ENCODE assay signal across 10 mouse cellular contexts in genomic region chr11:113262062-113262461, GRCm38 (mm10).
DNase-seq lines count a peak whose midpoint lies in the region; ATAC-seq and TF ChIP-seq lines count a peak whose summit lies in the region.
"Had no signal": no experiment of that assay in that cellular context is flagged by ENCODE, and none has a peak within 500 bp of the region (broad histone marks: within the 10 kb centered on the region; RNA-seq: fewer than 3 reads in every experiment).

No protein-coding gene starts in this region.

- H3K27ac ChIP-seq in midbrain, embryonic 13.5 days, result 0 out of 2 replicates have a peak overlapping the region, but pooled peaks have one; percentile 47
- H3K27ac ChIP-seq in midbrain, embryonic 15.5 days, result no peak overlapping the region
- peak overlapping the region; percentile 86 for H3K27ac ChIP-seq in embryonic facial prominence, embryonic 13.5 days
- H3K27ac ChIP-seq in forebrain, embryonic 15.5 days (replicated peaks), result peak overlapping the region; percentile 62
- 0 out of 2 replicates have a peak overlapping the region, but pooled peaks have one; percentile 16 for H3K27ac ChIP-seq in neural tube, embryonic 14.5 days (ENCODE audit: low read depth, low read length)
- no peak overlapping the region for H3K27ac ChIP-seq in lung, postnatal 0 days (ENCODE audit: low read length)

- no peak overlapping the region for H3K4me3 ChIP-seq in midbrain, embryonic 13.5 days (replicated peaks)
- H3K4me3 ChIP-seq in midbrain, embryonic 15.5 days, result no peak overlapping the region
- no peak overlapping the region for H3K4me3 ChIP-seq in embryonic facial prominence, embryonic 13.5 days
- no peak overlapping the region for H3K4me3 ChIP-seq in forebrain, embryonic 15.5 days
- H3K4me3 ChIP-seq in neural tube, embryonic 14.5 days (ENCODE audit: low read depth, low read length), result no peak overlapping the region
- H3K4me3 ChIP-seq in lung, postnatal 0 days (ENCODE audit: low read depth, low read length), result no peak overlapping the region

- DNase-seq in lung, postnatal 0 days (ENCODE audit: low spot score), result no peak
- no peak for DNase-seq in frontal cortex, postnatal 14 days (ENCODE audit: low spot score in 2 of 2)
- DNase-seq: cerebellum, adult 9-11 months; kidney, postnatal 25 days; right cerebral cortex, adult 18-20 months had no signal

- TF ChIP-seq EP300 in lung, postnatal 0 days (IDR thresholded peaks at IDR 0.05), result no peak

- no peak overlapping the region for H3K9ac ChIP-seq in midbrain, embryonic 13.5 days (replicated peaks)
- H3K9ac ChIP-seq in midbrain, embryonic 15.5 days, result no peak overlapping the region
- 0 out of 2 replicates have a peak overlapping the region, but pooled peaks have one; percentile 16 for H3K9ac ChIP-seq in embryonic facial prominence, embryonic 13.5 days
- H3K9ac ChIP-seq in forebrain, embryonic 15.5 days (replicated peaks), result no peak overlapping the region
- H3K9ac ChIP-seq in neural tube, embryonic 14.5 days (replicated peaks; ENCODE audit: low read depth, low read length), result no peak overlapping the region
- H3K9ac ChIP-seq in lung, postnatal 0 days (replicated peaks; ENCODE audit: low read depth), result no peak overlapping the region

- peaks cover 24% of the 10 kb centered on the region for H3K4me1 ChIP-seq in midbrain, embryonic 13.5 days (replicated peaks)
- peaks cover 10% of the 10 kb centered on the region for H3K4me1 ChIP-seq in midbrain, embryonic 15.5 days
- H3K4me1 ChIP-seq in embryonic facial prominence, embryonic 13.5 days, result peaks cover 48% of the 10 kb centered on the region
- peaks cover 34% of the 10 kb centered on the region for H3K4me1 ChIP-seq in forebrain, embryonic 15.5 days
- H3K4me1 ChIP-seq in neural tube, embryonic 14.5 days (ENCODE audit: control insufficient read depth, insufficient read depth, low read length), result peaks cover 7% of the 10 kb centered on the region; the same call in 1 of the 2 replicates
- no peaks in the 10 kb centered on the region for H3K4me1 ChIP-seq in lung, postnatal 0 days (ENCODE audit: insufficient read depth, low read depth, low read length)

- no peaks in the 10 kb centered on the region for H3K36me3 ChIP-seq in midbrain, embryonic 13.5 days
- H3K36me3 ChIP-seq in midbrain, embryonic 15.5 days (replicated peaks), result no peaks in the 10 kb centered on the region
- H3K36me3 ChIP-seq in embryonic facial prominence, embryonic 13.5 days, result no peaks in the 10 kb centered on the region
- no peaks in the 10 kb centered on the region for H3K36me3 ChIP-seq in forebrain, embryonic 15.5 days
- H3K36me3 ChIP-seq in neural tube, embryonic 14.5 days (ENCODE audit: control insufficient read depth, insufficient read depth, low read length), result no peaks in the 10 kb centered on the region
- no peaks in the 10 kb centered on the region for H3K36me3 ChIP-seq in lung, postnatal 0 days (ENCODE audit: insufficient read depth, low read length)

- TF ChIP-seq CTCF in lung, postnatal 0 days (IDR thresholded peaks at IDR 0.05), result no peak

- H3K9me3 ChIP-seq in midbrain, embryonic 13.5 days, result no peaks in the 10 kb centered on the region
- no peaks in the 10 kb centered on the region for H3K9me3 ChIP-seq in midbrain, embryonic 15.5 days
- no peaks in the 10 kb centered on the region for H3K9me3 ChIP-seq in embryonic facial prominence, embryonic 13.5 days
- H3K9me3 ChIP-seq in forebrain, embryonic 15.5 days, result no peaks in the 10 kb centered on the region
- H3K9me3 ChIP-seq in neural tube, embryonic 14.5 days (ENCODE audit: control insufficient read depth, low read length), result no peaks in the 10 kb centered on the region
- H3K9me3 ChIP-seq in lung, postnatal 0 days (ENCODE audit: low read length), result no peaks in the 10 kb centered on the region

- no peak for ATAC-seq in midbrain, embryonic 13.5 days
- no peak for ATAC-seq in midbrain, embryonic 15.5 days (replicated peaks)
- no peak for ATAC-seq in embryonic facial prominence, embryonic 13.5 days (ENCODE audit: insufficient number of reproducible peaks, insufficient read depth, low FRiP score, low TSS enrichment, low read depth)
- ATAC-seq in forebrain, embryonic 15.5 days (replicated peaks), result peak; percentile 33; the same call in 1 of the 2 replicates
- ATAC-seq in neural tube, embryonic 14.5 days (ENCODE audit: low read depth), result no peak
- ATAC-seq in lung, postnatal 0 days, result no peak

- peaks cover 9% of the 10 kb centered on the region; the same call in 1 of the 2 replicates for H3K27me3 ChIP-seq in midbrain, embryonic 13.5 days
- 0 out of 2 replicates have a peak, but pooled peaks cover 5% of the 10 kb centered on the region for H3K27me3 ChIP-seq in midbrain, embryonic 15.5 days (replicated peaks)
- no peaks in the 10 kb centered on the region for H3K27me3 ChIP-seq in embryonic facial prominence, embryonic 13.5 days
- no peaks in the 10 kb centered on the region for H3K27me3 ChIP-seq in forebrain, embryonic 15.5 days
- no peaks in the 10 kb centered on the region for H3K27me3 ChIP-seq in neural tube, embryonic 14.5 days (ENCODE audit: control insufficient read depth, insufficient read depth, low read length)
- no peaks in the 10 kb centered on the region for H3K27me3 ChIP-seq in lung, postnatal 0 days (replicated peaks; ENCODE audit: insufficient read depth, low read length)

- H3K4me2 ChIP-seq in midbrain, embryonic 13.5 days (replicated peaks), result no peak overlapping the region
- H3K4me2 ChIP-seq in midbrain, embryonic 15.5 days, result no peak overlapping the region
- H3K4me2 ChIP-seq in embryonic facial prominence, embryonic 13.5 days, result peak overlapping the region; percentile 9
- no peak overlapping the region for H3K4me2 ChIP-seq in forebrain, embryonic 15.5 days (replicated peaks)
- no peak overlapping the region for H3K4me2 ChIP-seq in neural tube, embryonic 14.5 days (ENCODE audit: low read depth, low read length)
- no peak overlapping the region for H3K4me2 ChIP-seq in lung, postnatal 0 days (replicated peaks; ENCODE audit: low read depth, low read length)

- 33% methylated on average over 8 of the region's 8 CpGs for WGBS in midbrain, embryonic 13.5 days
- WGBS in midbrain, embryonic 15.5 days, result 23% methylated on average over 8 of the region's 8 CpGs
- 8% methylated on average over 8 of the region's 8 CpGs for WGBS in embryonic facial prominence, embryonic 13.5 days
- 11% methylated on average over 8 of the region's 8 CpGs for WGBS in forebrain, embryonic 15.5 days
- WGBS in neural tube, embryonic 14.5 days, result 36% methylated on average over 8 of the region's 8 CpGs
- WGBS in lung, postnatal 0 days, result 36% methylated on average over 8 of the region's 8 CpGs

Comparison
In these comparisons a context has a peak if more than half of its experiments do, and no peak if none do; other contexts are left out.
1. H3K27ac ChIP-seq: peak in midbrain, embryonic 13.5 days (single experiment), embryonic facial prominence, embryonic 13.5 days (single experiment), forebrain, embryonic 15.5 days (single experiment) and neural tube, embryonic 14.5 days (single experiment); none in midbrain, embryonic 15.5 days (single experiment) and lung, postnatal 0 days (single experiment).